Mouse (Mus musculus) testis, adult 2 months (tissue): ENCODE data around the gene Smc6. TPM values are rescaled to one million over a fixed set of nuclear protein-coding genes. Genes with fewer than 3 reads are reported as not detected.

ENCODE experiments used
- H3K27ac ChIP-seq: fragments of 200-500 bp; 2 replicates; pipeline ENCODE4 v1.5.1; 2012; ENCODE audit warnings: low read depth, low read length; ENCODE audit not compliant: control insufficient read depth, insufficient read depth
- H3K27me3 ChIP-seq: fragments of 200-500 bp; 2 replicates; pipeline ENCODE4 v1.6.1; 2012; ENCODE audit warnings: mild to moderate bottlenecking, low read length, moderate library complexity; ENCODE audit not compliant: control insufficient read depth, insufficient read depth
- H3K36me3 ChIP-seq: fragments of 200-500 bp; 2 replicates; pipeline ENCODE4 v1.6.1; 2012; ENCODE audit warnings: mild to moderate bottlenecking, low read length; ENCODE audit not compliant: control insufficient read depth, insufficient read depth
- H3K4me1 ChIP-seq: fragments of 200-500 bp; 2 replicates; pipeline ENCODE4 v1.6.1; 2012; ENCODE audit warnings: low read length; ENCODE audit not compliant: control insufficient read depth, insufficient read depth
- H3K4me3 ChIP-seq: fragments of 200-500 bp; 2 replicates; pipeline ENCODE4 v1.5.1; 2012; ENCODE audit warnings: low read depth, mild to moderate bottlenecking, low read length, moderate library complexity, mixed read lengths; ENCODE audit not compliant: control insufficient read depth
- CTCF ChIP-seq: fragments of 200-500 bp; IDR thresholded peaks from 2 replicates; pipeline ENCODE4 v1.5.1; 2012; ENCODE audit warnings: low read depth, mild to moderate bottlenecking, inconsistent platforms, low read length, moderate library complexity; ENCODE audit not compliant: control insufficient read depth, insufficient read depth, insufficient replicate concordance
- POLR2A ChIP-seq: fragments of 200-500 bp; IDR thresholded peaks from 2 replicates; pipeline ENCODE4 v1.6.1; 2012; ENCODE audit warnings: low read depth, mild to moderate bottlenecking, inconsistent platforms, low read length, moderate library complexity; ENCODE audit not compliant: control insufficient read depth
- polyA plus RNA-seq: library from polyadenylated mRNA; depleted of rRNA; stranded (reverse); fragments of >200 nt; gene quantifications from 2 replicates; pipeline ENCODE4 v1.2.3, GENCODE M21; 2012; rRNA removed

The Smc6 gene
- polyA plus RNA-seq, result 38.1 and 41.3 TPM in 2 replicates

- Histone ChIP-seq H3K36me3 (no peaks in the 10 kb centered on the region), H3K27ac (peak within 1 kb of the TSS; percentile 85), H3K27me3 (no peaks in the 10 kb centered on the region), H3K4me1 (peaks cover 5% of the 10 kb centered on the region), H3K4me3 (peak within 1 kb of the TSS; percentile 91)
- no peak for TF ChIP-seq CTCF
- peak; percentile 50 for TF ChIP-seq POLR2A
Observed at GRCm38 (mm10) chr12:11265382-11266281, at the start of gene Smc6, which contains the start of gene Gen1. Smc6 (plus strand) TSS chr12:11265886. Gen1 (minus strand) TSS chr12:11265801.

- TF ChIP-seq CTCF (no peak), POLR2A (no peak)
- no peaks in the 10 kb centered on the region for H3K36me3 ChIP-seq
- H3K4me1 ChIP-seq, result no peaks in the 10 kb centered on the region
- H3K4me3 ChIP-seq, result no peak overlapping the region
- no peak overlapping the region for H3K27ac ChIP-seq
- no peaks in the 10 kb centered on the region for H3K27me3 ChIP-seq
Observed at GRCm38 (mm10) chr12:11216454-11216853, 49.2 kb upstream of the Smc6 start.

- H3K36me3 ChIP-seq, result no peaks in the 10 kb centered on the region
- no peak overlapping the region for H3K27ac ChIP-seq
- TF ChIP-seq POLR2A, result no peak
- TF ChIP-seq CTCF, result no peak
- no peaks in the 10 kb centered on the region for H3K27me3 ChIP-seq
- H3K4me3 ChIP-seq, result no peak overlapping the region
- peaks cover 8% of the 10 kb centered on the region for H3K4me1 ChIP-seq
Observed at GRCm38 (mm10) chr12:11217726-11218250, 47.9 kb upstream of the Smc6 start.

GRCm38 (mm10) chr12:11221524-11222330, 44.0 kb upstream of the Smc6 start:
- H3K4me1 ChIP-seq, result peaks cover 10% of the 10 kb centered on the region
- no peaks in the 10 kb centered on the region for H3K36me3 ChIP-seq
- H3K4me3 ChIP-seq, result peak overlapping the region; percentile 7; the same call in 1 of the 2 replicates
- H3K27ac ChIP-seq, result peak overlapping the region; percentile 90
- H3K27me3 ChIP-seq, result no peaks in the 10 kb centered on the region
- no peak for TF ChIP-seq CTCF
- TF ChIP-seq POLR2A, result no peak

GRCm38 (mm10) chr12:11222566-11222965, 43.1 kb upstream of the Smc6 start:
- TF ChIP-seq CTCF, result no peak
- TF ChIP-seq POLR2A, result no peak
- Histone ChIP-seq H3K4me3 (no peak overlapping the region), H3K27me3 (no peaks in the 10 kb centered on the region), H3K4me1 (peaks cover 10% of the 10 kb centered on the region), H3K36me3 (no peaks in the 10 kb centered on the region), H3K27ac (peak overlapping the region; percentile 90)

GRCm38 (mm10) chr12:11223090-11223489, 42.6 kb upstream of the Smc6 start:
- peaks cover 10% of the 10 kb centered on the region for H3K4me1 ChIP-seq
- H3K27me3 ChIP-seq, result no peaks in the 10 kb centered on the region
- H3K4me3 ChIP-seq, result no peak overlapping the region
- TF ChIP-seq CTCF, result no peak
- TF ChIP-seq POLR2A, result no peak
- peak overlapping the region; percentile 90 for H3K27ac ChIP-seq
- H3K36me3 ChIP-seq, result no peaks in the 10 kb centered on the region

GRCm38 (mm10) chr12:11224722-11225121, 41.0 kb upstream of the Smc6 start:
- Histone ChIP-seq H3K27ac (no peak overlapping the region), H3K4me3 (no peak overlapping the region), H3K36me3 (no peaks in the 10 kb centered on the region), H3K4me1 (peaks cover 10% of the 10 kb centered on the region), H3K27me3 (no peaks in the 10 kb centered on the region)
- TF ChIP-seq POLR2A (no peak), CTCF (no peak)
